In genomic region chr8:74980060-74980710, GRCm38 (mm10) we compare ENCODE assay signal across 10 mouse cellular contexts. TPM values are rescaled to one million over a fixed set of nuclear protein-coding genes. Genes with fewer than 3 reads are reported as not detected.
DNase-seq lines count a peak whose midpoint lies in the region; ATAC-seq and TF ChIP-seq lines count a peak whose summit lies in the region.
"Had no signal": no experiment of that assay in that cellular context is flagged by ENCODE, and none has a peak within 500 bp of the region (broad histone marks: within the 10 kb centered on the region; RNA-seq: fewer than 3 reads in every experiment).

No protein-coding gene starts in this region.

- TF ChIP-seq CTCF in hindbrain, postnatal 0 days (IDR thresholded peaks at IDR 0.05; ENCODE audit: low read depth) = no peak

- WGBS in hindbrain, postnatal 0 days = 62% methylated on average over 9 of the region's 9 CpGs
- 70% methylated on average over 9 of the region's 9 CpGs for WGBS in hindbrain, embryonic 13.5 days
- WGBS in neural tube, embryonic 15.5 days = 63% methylated on average over 9 of the region's 9 CpGs

- peak; percentile 4 for DNase-seq in hindbrain, postnatal 0 days (ENCODE audit: low spot score)
- DNase-seq in neural tube, embryonic 10.5 days (ENCODE audit: extremely low spot score, low spot score) = peak; percentile 21
- no peak for DNase-seq in testis, postnatal 14 days (ENCODE audit: low spot score)
- DNase-seq in c-Kit-positive CD71-positive TER-119-positive erythroid progenitor cells, embryonic 14.5 days (ENCODE audit: low spot score) = no peak

- no peak overlapping the region for H3K27ac ChIP-seq in hindbrain, postnatal 0 days
- H3K27ac ChIP-seq in hindbrain, embryonic 13.5 days = no peak overlapping the region
- no peak overlapping the region for H3K27ac ChIP-seq in neural tube, embryonic 15.5 days (replicated peaks)
- H3K27ac ChIP-seq: liver, embryonic 13.5 days had no signal

- H3K9ac ChIP-seq in hindbrain, postnatal 0 days (replicated peaks; ENCODE audit: low read length) = no peak overlapping the region
- no peak overlapping the region for H3K9ac ChIP-seq in hindbrain, embryonic 13.5 days
- H3K9ac ChIP-seq in neural tube, embryonic 15.5 days (replicated peaks) = no peak overlapping the region
- H3K9ac ChIP-seq: liver, embryonic 13.5 days had no signal

- H3K27me3 ChIP-seq in hindbrain, postnatal 0 days (ENCODE audit: insufficient read depth, low read length) = no peaks in the 10 kb centered on the region
- no peaks in the 10 kb centered on the region for H3K27me3 ChIP-seq in hindbrain, embryonic 13.5 days
- no peaks in the 10 kb centered on the region for H3K27me3 ChIP-seq in neural tube, embryonic 15.5 days (replicated peaks)
- H3K27me3 ChIP-seq: liver, embryonic 13.5 days had no signal

- ATAC-seq in hindbrain, postnatal 0 days = peak; percentile 55; the same call in 1 of the 2 replicates
- no peak for ATAC-seq in hindbrain, embryonic 13.5 days (ENCODE audit: low FRiP score)
- no peak for ATAC-seq in neural tube, embryonic 15.5 days (ENCODE audit: low FRiP score)
- peak; percentile 71 for ATAC-seq in granulocyte monocyte progenitor cell, adult 5-6 weeks (replicated peaks; ENCODE audit: poor library complexity, severe bottlenecking)

- H3K36me3 ChIP-seq in hindbrain, postnatal 0 days (ENCODE audit: insufficient read depth, low read length) = no peaks in the 10 kb centered on the region
- no peaks in the 10 kb centered on the region for H3K36me3 ChIP-seq in hindbrain, embryonic 13.5 days
- no peaks in the 10 kb centered on the region for H3K36me3 ChIP-seq in neural tube, embryonic 15.5 days
- H3K36me3 ChIP-seq: liver, embryonic 13.5 days had no signal

- no peak overlapping the region for H3K4me2 ChIP-seq in hindbrain, postnatal 0 days (ENCODE audit: low read depth, low read length)
- H3K4me2 ChIP-seq in hindbrain, embryonic 13.5 days = no peak overlapping the region
- no peak overlapping the region for H3K4me2 ChIP-seq in neural tube, embryonic 15.5 days
- H3K4me2 ChIP-seq: heart, embryonic 11.5 days; liver, embryonic 13.5 days had no signal

- no peaks in the 10 kb centered on the region for H3K4me1 ChIP-seq in hindbrain, postnatal 0 days (ENCODE audit: insufficient read depth, low read length)
- no peaks in the 10 kb centered on the region for H3K4me1 ChIP-seq in hindbrain, embryonic 13.5 days (replicated peaks)
- no peaks in the 10 kb centered on the region for H3K4me1 ChIP-seq in neural tube, embryonic 15.5 days
- H3K4me1 ChIP-seq: liver, embryonic 13.5 days had no signal

- no peaks in the 10 kb centered on the region for H3K9me3 ChIP-seq in hindbrain, postnatal 0 days (ENCODE audit: low read length)
- no peaks in the 10 kb centered on the region for H3K9me3 ChIP-seq in hindbrain, embryonic 13.5 days
- H3K9me3 ChIP-seq in neural tube, embryonic 15.5 days (replicated peaks) = no peaks in the 10 kb centered on the region
- H3K9me3 ChIP-seq: liver, embryonic 13.5 days had no signal

- H3K4me3 ChIP-seq in hindbrain, postnatal 0 days (ENCODE audit: low read length) = no peak overlapping the region
- no peak overlapping the region for H3K4me3 ChIP-seq in hindbrain, embryonic 13.5 days
- H3K4me3 ChIP-seq in neural tube, embryonic 15.5 days (replicated peaks) = no peak overlapping the region
- H3K4me3 ChIP-seq: erythroblast, embryonic 14.5 days; liver, embryonic 13.5 days had no signal

RNA-seq across cellular contexts. Expression of gene Hmgxb4, which starts 13.0 kb away (rescaled TPM):
- total RNA-seq in hindbrain, postnatal 0 days (2014; rRNA removed) = 29.7 and 66.9 TPM in 2 replicates
- polyA plus RNA-seq in hindbrain, postnatal 0 days (2015; fragmentation: Nextera tagmentation; extraction: Ambion mirVana) = 24.7 and 30.0 TPM in 2 replicates
- polyA plus RNA-seq in hindbrain, embryonic 13.5 days (2015; fragmentation: Nextera tagmentation; extraction: Ambion mirVana) = 40.7 and 42.0 TPM in 2 replicates
- 31.1 and 33.8 TPM in 2 replicates for polyA plus RNA-seq in neural tube, embryonic 15.5 days (2015; fragmentation: Nextera tagmentation; extraction: Ambion mirVana)
- total RNA-seq in granulocyte monocyte progenitor cell, adult 5-6 weeks (2014; fragmentation: Nextera tagmentation) = 59.6 and 71.8 TPM in 2 replicates
- 63.6 TPM in 2 replicates for total RNA-seq in granulocyte monocyte progenitor cell, adult 5-6 weeks (2017)

RNA-seq across cellular contexts. Expression of gene Tom1, which starts 53.3 kb away (rescaled TPM):
- total RNA-seq in hindbrain, postnatal 0 days (2014; rRNA removed) = 45.9 and 55.0 TPM in 2 replicates
- 48.2 and 49.2 TPM in 2 replicates for polyA plus RNA-seq in hindbrain, postnatal 0 days (2015; fragmentation: Nextera tagmentation; extraction: Ambion mirVana)
- 27.3 and 30.1 TPM in 2 replicates for polyA plus RNA-seq in hindbrain, embryonic 13.5 days (2015; fragmentation: Nextera tagmentation; extraction: Ambion mirVana)
- 44.1 and 44.4 TPM in 2 replicates for polyA plus RNA-seq in neural tube, embryonic 15.5 days (2015; fragmentation: Nextera tagmentation; extraction: Ambion mirVana)
- total RNA-seq in granulocyte monocyte progenitor cell, adult 5-6 weeks (2014; fragmentation: Nextera tagmentation) = 30.1 and 40.2 TPM in 2 replicates
- 20.2 and 48.9 TPM in 2 replicates for total RNA-seq in granulocyte monocyte progenitor cell, adult 5-6 weeks (2017)

Comparison
In these comparisons a context has a peak if more than half of its experiments do, and no peak if none do; other contexts are left out.
1. ATAC-seq: peak in hindbrain, postnatal 0 days (single experiment) and granulocyte monocyte progenitor cell, adult 5-6 weeks (single experiment); none in hindbrain, embryonic 13.5 days (single experiment) and neural tube, embryonic 15.5 days (single experiment).
2. DNase-seq: peak in hindbrain, postnatal 0 days (single experiment) and neural tube, embryonic 10.5 days (single experiment); none in testis, postnatal 14 days (single experiment) and c-Kit-positive CD71-positive TER-119-positive erythroid progenitor cells, embryonic 14.5 days (single experiment).